Mouse (Mus musculus) telencephalon, adult 2 months (tissue): ENCODE data around the gene Prkaa2.
"Not testable (repeated sequence)": the region's sequence is repeated elsewhere in the genome, so short reads cannot be mapped to it uniquely, and the experiment has no call there.

ENCODE experiments used
- DNase-seq: peaks from one replicate; pipeline ENCODE4 v3.0.0-alpha.2; 2011; ENCODE audit warnings: low read depth, low spot score

Gene Prkaa2

GRCm38 (mm10) chr4:105016006-105016613, 93.6 kb downstream of the Prkaa2 start:
- DNase-seq: no peak

GRCm38 (mm10) chr4:105015496-105015895, 94.2 kb downstream of the Prkaa2 start:
- no peak for DNase-seq

- DNase-seq: no peak
Observed at GRCm38 (mm10) chr4:105013718-105014117, 96.0 kb downstream of the Prkaa2 start.

- no peak for DNase-seq
Observed at GRCm38 (mm10) chr4:105007360-105008018, 102.2 kb downstream of the Prkaa2 start.

GRCm38 (mm10) chr4:105004649-105005048, 105.0 kb downstream of the Prkaa2 start:
- not testable (repeated sequence) for DNase-seq

GRCm38 (mm10) chr4:105004135-105004534, 105.6 kb downstream of the Prkaa2 start:
- no peak for DNase-seq

GRCm38 (mm10) chr4:105001736-105002135, 108.0 kb downstream of the Prkaa2 start:
- DNase-seq: no peak

- no peak for DNase-seq
Observed at GRCm38 (mm10) chr4:104999702-105000101, 110.0 kb downstream of the Prkaa2 start.

- DNase-seq: no peak
Observed at GRCm38 (mm10) chr4:104993140-104993874, 116.4 kb downstream of the Prkaa2 start.

- DNase-seq: no peak
Observed at GRCm38 (mm10) chr4:104992271-104992670, 117.4 kb downstream of the Prkaa2 start.

- DNase-seq: no peak
Observed at GRCm38 (mm10) chr4:104990686-104991085, 119.0 kb downstream of the Prkaa2 start.

GRCm38 (mm10) chr4:104990016-104990415, 119.7 kb downstream of the Prkaa2 start:
- no peak for DNase-seq

GRCm38 (mm10) chr4:104988709-104989108, 121.0 kb downstream of the Prkaa2 start:
- no peak for DNase-seq

GRCm38 (mm10) chr4:104988102-104988501, 121.6 kb downstream of the Prkaa2 start:
- DNase-seq: no peak

- no peak for DNase-seq
Observed at GRCm38 (mm10) chr4:104987631-104988030, 122.1 kb downstream of the Prkaa2 start.

GRCm38 (mm10) chr4:104985960-104986632, 123.6 kb downstream of the Prkaa2 start:
- no peak for DNase-seq
